Mouse (Mus musculus): ENCODE data around the gene Shank2. TPM values are rescaled to one million over a fixed set of nuclear protein-coding genes. Genes with fewer than 3 reads are reported as not detected.

Gene Shank2
- polyA plus RNA-seq (2015; fragmentation: Nextera tagmentation; extraction: Ambion mirVana): 0.76 and 1.2 TPM in 2 replicates

- no peaks in the 10 kb centered on the region for H3K27me3 ChIP-seq (replicated peaks; ENCODE audit: insufficient read depth, low read length)
- H3K4me1 ChIP-seq (ENCODE audit: insufficient read depth, low read depth, low read length): no peaks in the 10 kb centered on the region
- H3K9me3 ChIP-seq (ENCODE audit: low read length): no peaks in the 10 kb centered on the region
- WGBS: 80% methylated on average over 3 of the region's 3 CpGs
- ATAC-seq (no peak), DNase-seq (ENCODE audit: low spot score) (no peak)
- TF ChIP-seq CTCF (IDR thresholded peaks at IDR 0.05) (no peak), EP300 (IDR thresholded peaks at IDR 0.05) (no peak)
- no peak within 1 kb of the TSS for H3K4me2 ChIP-seq (replicated peaks; ENCODE audit: low read depth, low read length)
- no peak within 1 kb of the TSS for H3K4me3 ChIP-seq (ENCODE audit: low read depth, low read length)
- H3K9ac ChIP-seq (replicated peaks; ENCODE audit: low read depth): no peak within 1 kb of the TSS
- no peaks in the 10 kb centered on the region for H3K36me3 ChIP-seq (ENCODE audit: insufficient read depth, low read length)
- no peak within 1 kb of the TSS for H3K27ac ChIP-seq (ENCODE audit: low read length)
Observed at GRCm38 (mm10) chr7:144001628-144002027, at the start of gene Shank2. Gene Shank2, plus strand, starts transcription at chr7:144001928.

GRCm38 (mm10) chr7:143952130-143952529 is 49.6 kb upstream of the Shank2 start:
- no peak overlapping the region for H3K4me2 ChIP-seq (replicated peaks; ENCODE audit: low read depth, low read length)
- peak; percentile 67 for ATAC-seq
- no peak overlapping the region for H3K4me3 ChIP-seq (ENCODE audit: low read depth, low read length)
- H3K27ac ChIP-seq (ENCODE audit: low read length): no peak overlapping the region
- no peaks in the 10 kb centered on the region for H3K4me1 ChIP-seq (ENCODE audit: insufficient read depth, low read depth, low read length)
- H3K9me3 ChIP-seq (ENCODE audit: low read length): no peaks in the 10 kb centered on the region
- H3K36me3 ChIP-seq (ENCODE audit: insufficient read depth, low read length): no peaks in the 10 kb centered on the region
- no peak for TF ChIP-seq CTCF (IDR thresholded peaks at IDR 0.05)
- no peak for TF ChIP-seq EP300 (IDR thresholded peaks at IDR 0.05)
- peak; percentile 50 for DNase-seq (ENCODE audit: low spot score)
- H3K27me3 ChIP-seq (replicated peaks; ENCODE audit: insufficient read depth, low read length): no peaks in the 10 kb centered on the region; the same call in 1 of the 2 replicates
- H3K9ac ChIP-seq (replicated peaks; ENCODE audit: low read depth): no peak overlapping the region
- 30% methylated on average over 3 of the region's 3 CpGs for WGBS

GRCm38 (mm10) chr7:143956575-143957295 is 45.0 kb upstream of the Shank2 start:
- Histone ChIP-seq H3K9ac (replicated peaks; ENCODE audit: low read depth) (no peak overlapping the region), H3K36me3 (ENCODE audit: insufficient read depth, low read length) (no peaks in the 10 kb centered on the region), H3K27me3 (replicated peaks; ENCODE audit: insufficient read depth, low read length) (no peaks in the 10 kb centered on the region; the same call in 1 of the 2 replicates), H3K4me1 (ENCODE audit: insufficient read depth, low read depth, low read length) (no peaks in the 10 kb centered on the region), H3K4me3 (ENCODE audit: low read depth, low read length) (no peak overlapping the region), H3K4me2 (replicated peaks; ENCODE audit: low read depth, low read length) (no peak overlapping the region), H3K9me3 (ENCODE audit: low read length) (no peaks in the 10 kb centered on the region), H3K27ac (ENCODE audit: low read length) (no peak overlapping the region)
- DNase-seq (ENCODE audit: low spot score) (no peak), ATAC-seq (peak; percentile 22; the same call in 1 of the 2 replicates)
- 53% methylated on average over 6 of the region's 6 CpGs for WGBS
- TF ChIP-seq CTCF (IDR thresholded peaks at IDR 0.05) (no peak), EP300 (IDR thresholded peaks at IDR 0.05) (no peak)

GRCm38 (mm10) chr7:143958030-143958565 is 43.6 kb upstream of the Shank2 start:
- H3K9me3 ChIP-seq (ENCODE audit: low read length): no peaks in the 10 kb centered on the region
- no peaks in the 10 kb centered on the region for H3K36me3 ChIP-seq (ENCODE audit: insufficient read depth, low read length)
- TF ChIP-seq EP300 (IDR thresholded peaks at IDR 0.05): no peak
- no peak for TF ChIP-seq CTCF (IDR thresholded peaks at IDR 0.05)
- no peak overlapping the region for H3K4me2 ChIP-seq (replicated peaks; ENCODE audit: low read depth, low read length)
- 47% methylated on average over 11 of the region's 11 CpGs for WGBS
- ATAC-seq: peak; percentile 30; the same call in 1 of the 2 replicates
- no peak overlapping the region for H3K9ac ChIP-seq (replicated peaks; ENCODE audit: low read depth)
- H3K27me3 ChIP-seq (replicated peaks; ENCODE audit: insufficient read depth, low read length): no peaks in the 10 kb centered on the region; the same call in 1 of the 2 replicates
- H3K27ac ChIP-seq (ENCODE audit: low read length): no peak overlapping the region
- DNase-seq (ENCODE audit: low spot score): peak; percentile 11
- H3K4me3 ChIP-seq (ENCODE audit: low read depth, low read length): no peak overlapping the region
- no peaks in the 10 kb centered on the region for H3K4me1 ChIP-seq (ENCODE audit: insufficient read depth, low read depth, low read length)

- Histone ChIP-seq H3K4me2 (replicated peaks; ENCODE audit: low read depth, low read length) (no peak overlapping the region), H3K9ac (replicated peaks; ENCODE audit: low read depth) (no peak overlapping the region), H3K9me3 (ENCODE audit: low read length) (no peaks in the 10 kb centered on the region), H3K27ac (ENCODE audit: low read length) (no peak overlapping the region), H3K36me3 (ENCODE audit: insufficient read depth, low read length) (no peaks in the 10 kb centered on the region), H3K4me3 (ENCODE audit: low read depth, low read length) (no peak overlapping the region), H3K4me1 (ENCODE audit: insufficient read depth, low read depth, low read length) (no peaks in the 10 kb centered on the region), H3K27me3 (replicated peaks; ENCODE audit: insufficient read depth, low read length) (no peaks in the 10 kb centered on the region)
- ATAC-seq (no peak), DNase-seq (ENCODE audit: low spot score) (no peak)
- 82% methylated on average over 5 of the region's 5 CpGs for WGBS
- peak; percentile 20; the same call in 1 of the 2 replicates for TF ChIP-seq CTCF (IDR thresholded peaks at IDR 0.05)
- TF ChIP-seq EP300 (IDR thresholded peaks at IDR 0.05): no peak
Observed at GRCm38 (mm10) chr7:143963813-143964212, 37.9 kb upstream of the Shank2 start.

GRCm38 (mm10) chr7:143966621-143967020 is 35.1 kb upstream of the Shank2 start:
- WGBS: 46% methylated on average over 7 of the region's 7 CpGs
- H3K4me2 ChIP-seq (replicated peaks; ENCODE audit: low read depth, low read length): no peak overlapping the region
- TF ChIP-seq CTCF (IDR thresholded peaks at IDR 0.05): no peak
- no peak for TF ChIP-seq EP300 (IDR thresholded peaks at IDR 0.05)
- H3K27ac ChIP-seq (ENCODE audit: low read length): no peak overlapping the region
- peak; percentile 75 for ATAC-seq
- no peak overlapping the region for H3K4me3 ChIP-seq (ENCODE audit: low read depth, low read length)
- no peaks in the 10 kb centered on the region for H3K4me1 ChIP-seq (ENCODE audit: insufficient read depth, low read depth, low read length)
- no peaks in the 10 kb centered on the region for H3K36me3 ChIP-seq (ENCODE audit: insufficient read depth, low read length)
- no peaks in the 10 kb centered on the region for H3K27me3 ChIP-seq (replicated peaks; ENCODE audit: insufficient read depth, low read length)
- H3K9ac ChIP-seq (replicated peaks; ENCODE audit: low read depth): no peak overlapping the region
- DNase-seq (ENCODE audit: low spot score): peak; percentile 50
- H3K9me3 ChIP-seq (ENCODE audit: low read length): no peaks in the 10 kb centered on the region

Measured in lung, postnatal 0 days (tissue).